Mouse (Mus musculus): Measurements from ENCODE around the gene Olfr1410. TPM values are rescaled to one million over a fixed set of nuclear protein-coding genes. Genes with fewer than 3 reads are reported as not detected.

Gene Olfr1410
- total RNA-seq (2014; fragmentation: Nextera tagmentation) = not detected in 2 replicates
- total RNA-seq (2017) = not detected in 2 replicates

DNA sequence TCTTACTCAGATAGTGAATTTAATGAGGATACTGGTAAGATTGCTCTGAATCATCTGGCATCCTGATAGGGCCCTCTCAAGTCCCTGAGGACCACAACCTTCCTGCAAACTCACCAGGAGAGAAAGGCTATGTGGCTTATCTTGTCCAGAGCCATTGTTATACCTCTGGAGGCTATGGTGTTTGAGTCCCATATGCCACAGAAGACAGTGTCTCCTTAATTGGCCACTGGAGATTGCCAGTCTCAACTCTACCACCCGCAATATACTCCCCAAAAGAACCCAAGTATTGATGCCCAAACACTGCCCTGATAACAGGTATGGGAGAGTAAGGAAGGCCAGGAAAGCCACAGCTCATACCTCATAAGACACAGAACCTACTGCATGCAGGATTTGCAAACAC lies at the start of gene Olfr1410:
TSS of gene Olfr1410 (plus strand) at position 301 of the 400 bp plus-strand sequence.
- no peak for ATAC-seq (replicated peaks; ENCODE audit: poor library complexity, severe bottlenecking)

GRCm38 (mm10) chr1:92571022-92571421 lies 34.6 kb upstream of the Olfr1410 start, which contains the start of gene Olfr1413:
Olfr1413 (plus strand) TSS chr1:92571322.
- ATAC-seq (replicated peaks; ENCODE audit: poor library complexity, severe bottlenecking) = no peak

DNA sequence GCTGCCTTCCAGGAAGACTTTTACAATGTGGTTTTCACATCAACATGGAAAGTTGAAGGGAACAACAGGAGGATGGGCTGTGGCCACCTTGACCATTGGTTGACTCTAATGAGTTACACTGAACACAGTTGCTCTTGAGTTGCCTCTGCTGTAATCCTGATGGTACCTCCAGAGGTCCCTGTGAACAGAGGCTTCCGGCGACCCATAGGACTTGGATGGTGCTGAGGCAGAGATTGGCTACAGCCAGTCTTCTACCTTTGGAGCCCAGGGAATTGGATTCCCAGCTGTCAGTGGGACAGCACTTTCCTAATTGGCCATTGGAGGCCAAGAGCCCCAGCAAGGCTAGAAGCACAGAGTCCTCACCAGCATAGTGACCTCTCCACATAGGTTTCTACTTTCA lies 20.1 kb upstream of the Olfr1410 start, which contains the start of gene Olfr1412:
TSS of gene Olfr1412 (plus strand) at position 301 of the 400 bp plus-strand sequence.
- no peak for ATAC-seq (replicated peaks; ENCODE audit: poor library complexity, severe bottlenecking)

GRCm38 (mm10) chr1:92594111-92594510 lies 11.5 kb upstream of the Olfr1410 start, which contains the start of gene Olfr1411:
Olfr1411 (plus strand) TSS chr1:92594411.
- no peak for ATAC-seq (replicated peaks; ENCODE audit: poor library complexity, severe bottlenecking)

GRCm38 (mm10) chr1:92596019-92596418 lies 9.6 kb upstream of the Olfr1410 start:
- ATAC-seq (replicated peaks; ENCODE audit: poor library complexity, severe bottlenecking) = no peak

DNA sequence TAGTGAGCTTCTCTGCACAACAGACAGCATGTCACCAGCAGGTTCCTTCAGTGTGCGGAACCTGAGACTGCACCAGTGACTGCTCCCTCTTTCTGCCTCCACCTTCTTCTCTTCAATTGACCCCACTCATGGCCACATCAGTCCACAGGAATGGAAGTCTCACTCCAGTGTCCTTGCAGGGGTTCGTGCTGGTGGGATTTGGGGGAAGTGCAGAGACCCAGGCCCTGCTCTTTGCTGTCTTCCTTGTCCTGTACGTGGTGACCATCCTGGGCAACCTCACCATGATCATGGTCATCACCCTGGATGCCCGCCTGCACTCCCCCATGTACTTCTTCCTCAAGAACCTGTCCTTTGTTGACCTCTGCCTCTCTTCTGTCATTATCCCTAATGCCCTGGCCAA lies 2.1 kb downstream of the Olfr1410 start:
- ATAC-seq (replicated peaks; ENCODE audit: poor library complexity, severe bottlenecking) = no peak

DNA sequence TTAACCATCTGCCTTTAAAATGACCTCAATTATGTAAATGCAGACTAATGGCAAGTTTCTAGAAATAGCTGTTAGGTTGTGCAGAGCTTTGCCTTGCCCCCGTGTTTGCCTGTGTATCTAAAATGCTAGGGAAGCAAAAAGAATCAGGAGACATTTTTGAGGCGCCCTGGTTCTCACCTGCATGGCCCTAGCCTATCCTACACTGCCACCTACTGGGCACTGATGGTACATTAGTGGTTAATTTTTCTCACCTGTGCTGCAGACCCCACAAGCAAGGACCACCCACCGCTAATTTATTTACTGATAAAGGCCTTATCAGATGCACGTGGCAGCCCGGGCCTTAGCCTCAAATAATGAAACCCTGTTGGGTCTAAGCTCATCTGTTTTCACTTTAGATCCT lies 5.4 kb downstream of the Olfr1410 start:
- peak; percentile 48; the same call in 1 of the 2 replicates for ATAC-seq (replicated peaks; ENCODE audit: poor library complexity, severe bottlenecking)

DNA sequence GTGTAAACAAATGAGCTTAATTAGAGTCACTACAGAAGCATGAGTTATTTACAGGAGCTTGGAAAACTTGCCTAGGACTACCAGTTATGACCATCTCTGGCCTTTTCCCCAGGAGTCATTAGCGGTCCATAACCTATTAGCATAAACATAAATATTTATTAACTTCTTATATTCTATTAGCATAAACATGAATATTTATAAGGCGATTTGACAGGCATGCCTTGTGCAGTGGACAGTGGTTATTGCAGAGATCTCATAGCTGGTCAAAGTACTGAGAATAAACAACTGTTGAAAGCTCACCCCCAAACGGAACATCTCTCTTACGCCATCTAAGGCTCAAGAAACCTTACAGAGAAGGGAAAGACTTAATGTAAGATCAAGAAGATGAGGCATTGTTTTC lies 7.6 kb downstream of the Olfr1410 start:
- ATAC-seq (replicated peaks; ENCODE audit: poor library complexity, severe bottlenecking) = no peak

DNA sequence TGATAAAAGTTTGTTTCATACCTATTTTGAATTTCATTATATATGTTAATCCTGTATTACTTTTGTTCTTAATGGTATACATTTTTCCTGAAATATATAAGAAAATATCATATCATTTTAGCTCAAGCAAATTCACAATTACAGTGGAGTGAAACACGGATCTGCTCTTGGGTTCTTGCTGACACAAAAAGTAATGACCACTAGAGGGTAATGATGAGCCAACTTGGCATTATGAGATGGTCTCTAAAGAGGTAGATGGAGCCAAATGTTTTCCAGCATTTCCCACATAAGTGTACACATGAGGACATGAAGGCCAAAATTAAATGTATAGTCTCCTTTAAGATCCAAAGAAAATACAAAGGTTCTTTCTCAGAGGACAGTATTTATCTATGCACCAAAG lies 8.9 kb downstream of the Olfr1410 start:
- no peak for ATAC-seq (replicated peaks; ENCODE audit: poor library complexity, severe bottlenecking)

GRCm38 (mm10) chr1:92616046-92616445 lies 10.5 kb downstream of the Olfr1410 start:
- no peak for ATAC-seq (replicated peaks; ENCODE audit: poor library complexity, severe bottlenecking)

GRCm38 (mm10) chr1:92617488-92617887 lies 11.9 kb downstream of the Olfr1410 start, which contains the start of gene Olfr12:
Olfr12 (plus strand) TSS chr1:92617788.
- ATAC-seq (replicated peaks; ENCODE audit: poor library complexity, severe bottlenecking) = no peak

- ATAC-seq (replicated peaks; ENCODE audit: poor library complexity, severe bottlenecking) = no peak
Measured at GRCm38 (mm10) chr1:92618360-92618759, 12.8 kb downstream of the Olfr1410 start.

DNA sequence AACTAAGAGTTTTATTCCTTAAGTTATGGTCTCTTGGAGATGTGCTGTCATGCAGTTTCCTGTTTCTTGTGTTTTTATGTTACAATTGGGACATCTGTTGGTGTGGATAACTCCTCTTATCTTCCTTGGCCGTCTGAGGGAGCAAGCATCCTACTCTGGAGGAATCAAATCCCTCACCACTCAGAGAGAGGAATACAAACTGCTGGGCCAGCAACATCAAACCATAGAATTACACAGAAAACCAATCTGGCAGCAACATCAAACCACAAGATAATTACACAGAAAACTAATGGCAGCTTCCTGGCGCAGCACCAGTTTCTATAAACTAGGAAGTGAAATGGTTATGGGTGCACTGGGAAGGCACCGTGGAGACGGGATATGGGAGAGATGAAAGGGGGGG lies 22.6 kb downstream of the Olfr1410 start:
- peak; percentile 33; the same call in 1 of the 2 replicates for ATAC-seq (replicated peaks; ENCODE audit: poor library complexity, severe bottlenecking)

DNA sequence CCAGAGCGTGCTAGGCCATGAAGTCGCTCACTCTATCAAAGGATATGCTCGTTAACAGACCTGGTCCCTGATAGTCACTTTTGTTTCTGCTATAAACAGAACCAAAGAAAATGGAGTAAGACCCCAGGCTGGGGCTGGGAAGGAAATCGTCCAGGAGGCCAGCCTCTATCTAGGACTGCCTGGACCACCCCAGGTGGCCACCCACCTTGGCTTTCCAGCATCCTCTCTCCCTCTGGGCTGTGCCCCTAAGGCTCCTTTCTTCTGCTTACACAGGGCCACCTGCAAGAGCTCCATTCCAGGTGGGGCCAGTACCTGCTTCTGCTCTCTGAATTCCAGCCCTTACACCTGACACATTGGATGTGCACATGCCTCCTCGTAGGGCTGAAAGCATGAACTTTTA lies 26.6 kb downstream of the Olfr1410 start:
- ATAC-seq (replicated peaks; ENCODE audit: poor library complexity, severe bottlenecking) = no peak

GRCm38 (mm10) chr1:92632948-92633347 lies 27.4 kb downstream of the Olfr1410 start:
- ATAC-seq (replicated peaks; ENCODE audit: poor library complexity, severe bottlenecking) = no peak

GRCm38 (mm10) chr1:92633726-92634125 lies 28.1 kb downstream of the Olfr1410 start:
- no peak for ATAC-seq (replicated peaks; ENCODE audit: poor library complexity, severe bottlenecking)

- no peak for ATAC-seq (replicated peaks; ENCODE audit: poor library complexity, severe bottlenecking)
Measured at GRCm38 (mm10) chr1:92634569-92634968, 29.0 kb downstream of the Olfr1410 start.

DNA sequence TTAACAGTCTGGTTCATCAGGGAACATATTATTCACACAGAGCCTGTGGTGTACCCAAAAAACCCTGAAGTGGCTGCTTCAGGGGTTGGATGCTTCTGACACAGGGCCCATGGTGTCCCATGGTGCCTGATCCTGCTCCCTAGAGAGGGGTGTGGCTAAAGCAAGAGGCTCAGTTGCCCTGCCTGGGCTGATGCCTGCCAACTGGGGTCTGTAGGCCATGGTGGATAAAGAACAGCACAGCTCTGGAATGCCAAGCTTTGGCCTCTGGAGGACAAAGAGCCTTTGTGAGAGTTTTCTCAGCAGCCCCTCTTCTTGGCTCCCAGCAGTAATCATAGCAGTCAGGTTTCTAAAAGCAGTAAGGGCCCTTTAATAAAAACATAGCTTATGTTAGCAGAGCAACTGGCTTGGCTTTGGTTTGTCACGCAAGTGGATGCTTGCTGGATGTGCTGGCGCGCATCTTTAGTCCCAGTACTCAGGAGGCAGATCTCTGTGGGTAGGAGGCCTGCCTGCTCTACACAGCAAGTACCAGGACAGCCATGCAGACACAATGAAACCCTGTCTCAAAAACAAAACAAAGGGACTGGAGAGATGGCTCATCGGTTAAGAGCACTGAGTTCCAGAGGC lies 29.5 kb downstream of the Olfr1410 start:
- ATAC-seq (replicated peaks; ENCODE audit: poor library complexity, severe bottlenecking) = no peak

DNA sequence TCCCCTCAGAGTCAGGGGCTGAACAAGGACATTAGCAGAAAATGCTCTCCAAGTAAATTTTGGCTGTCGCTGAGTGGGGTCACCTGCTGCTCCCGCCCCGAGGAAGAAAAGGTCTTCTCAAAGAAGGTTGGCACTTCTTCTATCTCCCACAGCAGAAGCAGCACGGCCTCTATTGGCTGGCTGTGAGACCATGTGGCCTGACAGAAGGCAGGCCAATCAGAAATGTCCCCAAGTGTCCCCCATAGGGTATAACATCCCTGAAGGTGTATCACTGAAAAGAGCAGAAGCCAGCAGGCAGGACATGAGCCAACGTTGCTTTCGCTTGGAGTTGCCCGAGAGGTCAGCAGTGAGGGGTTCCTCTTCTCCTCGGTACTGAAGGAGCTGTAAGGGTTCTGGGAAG lies 30.4 kb downstream of the Olfr1410 start:
- ATAC-seq (replicated peaks; ENCODE audit: poor library complexity, severe bottlenecking) = no peak

- ATAC-seq (replicated peaks; ENCODE audit: poor library complexity, severe bottlenecking) = no peak
Measured at GRCm38 (mm10) chr1:92636676-92637075, 31.1 kb downstream of the Olfr1410 start.

DNA sequence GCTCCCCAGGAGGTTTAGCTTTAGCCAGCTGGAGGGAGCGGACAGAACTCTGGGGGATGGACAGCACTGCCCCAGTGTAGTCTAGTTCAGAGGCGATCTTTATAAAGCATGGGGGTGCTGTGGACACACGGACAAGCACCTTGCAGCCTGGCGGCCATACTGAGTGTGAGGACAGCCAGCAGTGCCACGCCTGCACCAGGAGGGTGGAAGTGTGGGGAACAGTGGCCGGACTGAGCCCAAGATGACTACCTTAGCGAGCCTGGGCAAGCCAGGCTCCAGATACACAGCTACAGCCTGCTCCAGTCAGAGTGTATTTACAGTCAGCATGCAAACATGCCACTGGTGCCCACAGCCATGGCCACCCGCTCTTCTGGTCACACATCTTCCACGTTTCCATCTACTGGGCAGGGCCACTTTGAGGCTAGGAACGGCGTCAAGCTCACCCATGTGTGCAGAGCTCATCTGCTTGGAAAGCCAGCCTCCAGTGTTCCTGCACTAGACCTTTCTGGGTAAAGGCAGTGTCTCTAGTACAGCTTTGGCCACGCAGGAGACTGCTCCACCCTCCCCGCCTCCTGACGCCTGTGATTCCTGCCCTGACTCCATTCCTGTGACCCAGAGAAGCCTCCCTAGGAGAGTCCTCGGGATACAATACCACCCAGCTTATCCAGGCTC lies 32.1 kb downstream of the Olfr1410 start:
- no peak for ATAC-seq (replicated peaks; ENCODE audit: poor library complexity, severe bottlenecking)

DNA sequence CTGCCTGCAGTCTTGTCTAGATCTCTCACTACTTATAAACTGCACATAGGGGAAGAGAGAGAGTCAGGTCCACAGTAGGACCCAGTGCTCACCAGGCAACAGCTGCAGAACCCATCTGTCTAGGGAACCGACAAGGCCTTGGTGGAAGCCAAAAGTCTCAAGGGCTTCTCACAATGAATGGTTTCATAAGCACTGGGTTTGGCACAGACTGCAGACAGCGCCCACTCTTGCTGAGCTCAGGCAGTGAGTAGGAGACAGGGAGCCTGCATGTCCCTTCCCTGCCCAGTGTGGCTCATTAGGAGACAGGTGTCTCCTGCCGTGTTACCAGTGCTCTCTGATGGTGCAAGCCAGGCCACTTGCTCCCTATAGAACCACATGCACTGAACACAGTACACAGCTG lies 32.6 kb downstream of the Olfr1410 start:
- no peak for ATAC-seq (replicated peaks; ENCODE audit: poor library complexity, severe bottlenecking)
